Mouse (Mus musculus) hindbrain, embryonic 12.5 days (tissue): ENCODE data around the gene Kat8. TPM values are rescaled to one million over a fixed set of nuclear protein-coding genes. Genes with fewer than 3 reads are reported as not detected.

ENCODE experiments used
- ATAC-seq: fragments of 200-750 bp; cut with Nextera tagmentation; 2 replicates; pipeline ENCODE4 v1.8.0; 2017; ENCODE audit warnings: moderate TSS enrichment; ENCODE audit not compliant: low FRiP score
- H3K27ac ChIP-seq: fragments of 300-500 bp; sonication (generic); 2 replicates; pipeline ENCODE4 v1.5.1; 2016; ENCODE audit warnings: mild to moderate bottlenecking
- H3K27me3 ChIP-seq: fragments of 300-500 bp; sonication (generic); 2 replicates; pipeline ENCODE4 v1.6.1; 2016; ENCODE audit warnings: mild to moderate bottlenecking
- H3K36me3 ChIP-seq: fragments of 300-500 bp; sonication (generic); 2 replicates; pipeline ENCODE4 v1.6.1; 2016; ENCODE audit warnings: mild to moderate bottlenecking
- H3K4me1 ChIP-seq: fragments of 300-500 bp; sonication (generic); 2 replicates; pipeline ENCODE4 v1.6.1; 2016
- H3K4me2 ChIP-seq: fragments of 300-500 bp; sonication (generic); replicated peaks from 2 replicates; pipeline ENCODE4 v1.6.1; 2016; ENCODE audit warnings: mild to moderate bottlenecking
- H3K4me3 ChIP-seq: fragments of 300-500 bp; sonication (generic); 2 replicates; pipeline ENCODE4 v1.5.1; 2016; ENCODE audit warnings: mild to moderate bottlenecking
- H3K9ac ChIP-seq: fragments of 300-500 bp; sonication (generic); 2 replicates; pipeline ENCODE4 v1.6.1; 2016; ENCODE audit warnings: mild to moderate bottlenecking, moderate library complexity
- H3K9me3 ChIP-seq: fragments of 300-500 bp; sonication (generic); replicated peaks from 2 replicates; pipeline ENCODE4 v1.6.1; 2016; ENCODE audit warnings: mild to moderate bottlenecking
- WGBS: fragments of 180-500 bp; shearing (Covaris S2); methylation state at CpG from one replicate; pipeline ENCODE4 v1.1.7; 2016; 5-methylcytosine and 5-hydroxymethylcytosine counted together
- polyA plus RNA-seq: library from polyadenylated mRNA; unstranded; fragments of >200 nt; fragmentation: Nextera tagmentation; extraction: Ambion mirVana; gene quantifications from 2 replicates; pipeline ENCODE4 v1.2.1, GENCODE M21; 2016

Kat8 gene
- polyA plus RNA-seq, 1 experiment from 2014 or later, result 50.9 TPM

GRCm38 (mm10) chr7:127926066-127926465, 13.8 kb downstream of the Kat8 start:
- Histone ChIP-seq H3K4me3 (no peak overlapping the region), H3K9ac (no peak overlapping the region), H3K4me2 (no peak overlapping the region), H3K4me1 (0 out of 2 replicates have a peak, but pooled peaks cover 4% of the 10 kb centered on the region), H3K36me3 (peaks cover 46% of the 10 kb centered on the region), H3K27me3 (peaks cover 35% of the 10 kb centered on the region), H3K9me3 (no peaks in the 10 kb centered on the region), H3K27ac (no peak overlapping the region)
- WGBS, result 89% methylated on average over 8 of the region's 8 CpGs
- no peak for ATAC-seq

GRCm38 (mm10) chr7:127926846-127927245, 14.5 kb downstream of the Kat8 start:
- H3K9me3 ChIP-seq, result no peaks in the 10 kb centered on the region
- WGBS, result 86% methylated on average over 11 of the region's 11 CpGs
- 0 out of 2 replicates have a peak, but pooled peaks cover 8% of the 10 kb centered on the region for H3K4me1 ChIP-seq
- no peak overlapping the region for H3K4me2 ChIP-seq
- no peak for ATAC-seq
- no peak overlapping the region for H3K9ac ChIP-seq
- H3K4me3 ChIP-seq, result no peak overlapping the region
- no peak overlapping the region for H3K27ac ChIP-seq
- H3K36me3 ChIP-seq, result peaks cover 44% of the 10 kb centered on the region
- H3K27me3 ChIP-seq, result peaks cover 35% of the 10 kb centered on the region

GRCm38 (mm10) chr7:127927726-127928125, 15.4 kb downstream of the Kat8 start:
- H3K9ac ChIP-seq, result no peak overlapping the region
- peaks cover 35% of the 10 kb centered on the region for H3K36me3 ChIP-seq
- H3K4me2 ChIP-seq, result no peak overlapping the region
- H3K9me3 ChIP-seq, result no peaks in the 10 kb centered on the region
- H3K27ac ChIP-seq, result no peak overlapping the region
- 0 out of 2 replicates have a peak, but pooled peaks cover 11% of the 10 kb centered on the region for H3K4me1 ChIP-seq
- no peak for ATAC-seq
- peaks cover 35% of the 10 kb centered on the region for H3K27me3 ChIP-seq
- H3K4me3 ChIP-seq, result no peak overlapping the region
- 85% methylated on average over 11 of the region's 11 CpGs for WGBS

GRCm38 (mm10) chr7:127928596-127928995, 16.3 kb downstream of the Kat8 start:
- Histone ChIP-seq H3K4me1 (0 out of 2 replicates have a peak, but pooled peaks cover 13% of the 10 kb centered on the region), H3K27ac (no peak overlapping the region), H3K4me2 (no peak overlapping the region), H3K27me3 (peaks cover 35% of the 10 kb centered on the region), H3K4me3 (no peak overlapping the region), H3K9ac (no peak overlapping the region), H3K36me3 (peaks cover 31% of the 10 kb centered on the region), H3K9me3 (no peaks in the 10 kb centered on the region)
- ATAC-seq, result no peak
- 47% methylated on average over 5 of the region's 5 CpGs for WGBS

- Histone ChIP-seq H3K27ac (no peak within 1 kb of the TSS), H3K4me2 (peak within 1 kb of the TSS; percentile 27), H3K9me3 (no peaks in the 10 kb centered on the region), H3K4me3 (peak within 1 kb of the TSS; percentile 23), H3K27me3 (peaks cover 35% of the 10 kb centered on the region), H3K9ac (0 out of 2 replicates have a peak within 1 kb of the TSS, but pooled peaks have one; percentile 8), H3K36me3 (peaks cover 17% of the 10 kb centered on the region), H3K4me1 (peaks cover 23% of the 10 kb centered on the region)
- 19% methylated on average over 6 of the region's 6 CpGs for WGBS
- no peak for ATAC-seq
These were observed 17.6 kb downstream of the Kat8 start, which contains the start of gene Prss8 for GRCm38 (mm10) chr7:127929923-127930322. Gene Prss8, minus strand, starts transcription at chr7:127930104.

- ATAC-seq, result no peak
- WGBS, result 77% methylated on average over 5 of the region's 5 CpGs
- Histone ChIP-seq H3K36me3 (peaks cover 10% of the 10 kb centered on the region), H3K4me2 (no peak overlapping the region), H3K4me1 (peaks cover 24% of the 10 kb centered on the region), H3K9ac (no peak overlapping the region), H3K27ac (no peak overlapping the region), H3K4me3 (no peak overlapping the region), H3K9me3 (no peaks in the 10 kb centered on the region), H3K27me3 (peaks cover 35% of the 10 kb centered on the region)
These were observed 18.3 kb downstream of the Kat8 start for GRCm38 (mm10) chr7:127930636-127931035.

GRCm38 (mm10) chr7:127931351-127932135, 19.2 kb downstream of the Kat8 start:
- H3K4me3 ChIP-seq, result no peak overlapping the region
- peaks cover 32% of the 10 kb centered on the region for H3K4me1 ChIP-seq
- no peak overlapping the region for H3K27ac ChIP-seq
- no peak overlapping the region for H3K4me2 ChIP-seq
- ATAC-seq, result no peak
- H3K27me3 ChIP-seq, result peaks cover 38% of the 10 kb centered on the region
- WGBS, result 35% methylated on average over 13 of the region's 13 CpGs
- 0 out of 2 replicates have a peak overlapping the region, but pooled peaks have one; percentile 18 for H3K9ac ChIP-seq
- no peaks in the 10 kb centered on the region for H3K9me3 ChIP-seq
- H3K36me3 ChIP-seq, result 0 out of 2 replicates have a peak, but pooled peaks cover 1% of the 10 kb centered on the region

GRCm38 (mm10) chr7:127932273-127933031, 20.1 kb downstream of the Kat8 start:
- H3K27ac ChIP-seq, result no peak overlapping the region
- peaks cover 37% of the 10 kb centered on the region for H3K27me3 ChIP-seq
- 18% methylated on average over 13 of the region's 13 CpGs for WGBS
- no peaks in the 10 kb centered on the region for H3K9me3 ChIP-seq
- ATAC-seq, result no peak
- no peak overlapping the region for H3K9ac ChIP-seq
- no peaks in the 10 kb centered on the region for H3K36me3 ChIP-seq
- no peak overlapping the region for H3K4me3 ChIP-seq
- peaks cover 33% of the 10 kb centered on the region for H3K4me1 ChIP-seq
- no peak overlapping the region for H3K4me2 ChIP-seq

GRCm38 (mm10) chr7:127934075-127934474, 21.8 kb downstream of the Kat8 start:
- H3K4me3 ChIP-seq, result no peak overlapping the region
- no peak overlapping the region for H3K4me2 ChIP-seq
- WGBS, result 89% methylated on average over 5 of the region's 5 CpGs
- no peaks in the 10 kb centered on the region for H3K36me3 ChIP-seq
- no peak overlapping the region for H3K27ac ChIP-seq
- ATAC-seq, result no peak
- H3K9ac ChIP-seq, result peak overlapping the region; percentile 43; the same call in 1 of the 2 replicates
- H3K9me3 ChIP-seq, result no peaks in the 10 kb centered on the region
- H3K4me1 ChIP-seq, result peaks cover 33% of the 10 kb centered on the region
- peaks cover 21% of the 10 kb centered on the region for H3K27me3 ChIP-seq

GRCm38 (mm10) chr7:127935028-127935722, 22.9 kb downstream of the Kat8 start:
- Histone ChIP-seq H3K4me3 (peak overlapping the region; percentile 73), H3K9ac (peak overlapping the region; percentile 81), H3K36me3 (no peaks in the 10 kb centered on the region), H3K9me3 (no peaks in the 10 kb centered on the region), H3K27me3 (peaks cover 10% of the 10 kb centered on the region), H3K27ac (peak overlapping the region; percentile 72), H3K4me1 (peaks cover 29% of the 10 kb centered on the region), H3K4me2 (peak overlapping the region; percentile 87)
- WGBS, result 7% methylated on average over 28 of the region's 32 CpGs
- peak; percentile 93 for ATAC-seq

- peak; percentile 62; the same call in 1 of the 2 replicates for ATAC-seq
- peaks cover 29% of the 10 kb centered on the region for H3K4me1 ChIP-seq
- under 1% methylated on average over 37 of the region's 38 CpGs for WGBS
- H3K36me3 ChIP-seq, result no peaks in the 10 kb centered on the region
- peak overlapping the region; percentile 81 for H3K9ac ChIP-seq
- peak overlapping the region; percentile 72 for H3K27ac ChIP-seq
- no peaks in the 10 kb centered on the region for H3K9me3 ChIP-seq
- H3K27me3 ChIP-seq, result peaks cover 4% of the 10 kb centered on the region
- H3K4me3 ChIP-seq, result peak overlapping the region; percentile 73
- H3K4me2 ChIP-seq, result peak overlapping the region; percentile 87
These were observed 23.4 kb downstream of the Kat8 start for GRCm38 (mm10) chr7:127935748-127936159.
